Mouse (Mus musculus) 3T3-L1 (cell line): Measurements from ENCODE around the gene Lrfn3.
A peak's percentile ranks its signal among the peaks of the same experiment; 100 is the strongest.

Experiments used
- DNase-seq: peaks from one replicate; pipeline ENCODE4 v3.0.0-alpha.2; 2015; ENCODE audit warnings: low read depth, low spot score

The Lrfn3 gene

DNA sequence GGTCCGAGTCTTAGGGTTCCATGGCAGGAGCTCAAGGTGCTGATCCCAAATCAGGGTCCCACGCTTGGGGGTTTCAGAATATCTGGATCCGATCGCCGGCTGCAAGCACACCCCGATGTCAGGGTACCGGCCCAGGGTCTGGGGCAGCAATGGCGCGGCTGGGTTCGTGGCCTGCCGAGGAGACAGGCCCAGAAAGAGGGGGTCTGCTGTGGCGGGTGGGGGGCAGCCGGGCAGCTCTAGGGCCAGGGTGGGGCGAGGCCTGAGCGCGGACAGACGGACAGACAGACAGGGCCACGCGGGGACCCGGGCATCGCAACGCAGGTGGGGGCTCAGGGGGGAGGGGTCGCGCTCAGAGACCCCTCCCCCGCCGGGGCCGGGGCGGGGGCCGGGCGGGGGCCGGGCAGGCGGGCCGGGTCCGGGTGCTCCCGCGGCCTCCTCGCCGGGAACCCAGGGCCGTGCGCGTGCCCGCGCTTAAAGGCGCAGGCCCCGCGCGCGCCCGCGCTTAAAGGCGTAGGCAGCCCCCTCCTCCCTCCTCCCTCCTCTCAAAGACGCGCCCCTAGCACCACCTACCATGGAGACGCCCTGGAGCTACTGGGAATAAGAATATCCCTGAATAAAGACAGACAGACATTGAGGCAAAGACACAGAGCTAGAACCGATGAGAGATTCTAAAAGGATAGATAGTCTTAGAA is at the start of gene Lrfn3:
Gene Lrfn3, minus strand, starts transcription at position 121 of the 692 bp plus-strand sequence.
- DNase-seq: peak; percentile 56

DNA sequence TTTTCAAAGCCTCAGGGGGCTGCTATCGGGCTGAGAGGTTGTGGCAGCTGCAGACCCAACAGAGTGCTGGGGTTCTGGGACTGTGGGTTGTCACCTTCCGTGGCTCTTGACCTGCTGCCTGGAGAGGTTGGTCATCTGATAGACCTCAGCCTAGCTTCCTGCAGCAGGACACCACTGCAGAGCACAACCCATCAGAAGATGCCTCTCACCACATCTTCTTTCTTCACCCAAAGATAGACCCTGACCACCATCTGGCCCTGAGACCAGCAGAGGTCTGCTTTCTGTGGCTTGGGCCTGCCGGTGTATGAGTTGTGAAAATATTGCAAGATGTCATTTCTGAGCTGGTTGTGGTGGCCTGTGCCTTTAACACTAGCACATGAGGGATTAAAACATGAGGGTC is 48.5 kb upstream of the Lrfn3 start:
- DNase-seq: no peak

DNA sequence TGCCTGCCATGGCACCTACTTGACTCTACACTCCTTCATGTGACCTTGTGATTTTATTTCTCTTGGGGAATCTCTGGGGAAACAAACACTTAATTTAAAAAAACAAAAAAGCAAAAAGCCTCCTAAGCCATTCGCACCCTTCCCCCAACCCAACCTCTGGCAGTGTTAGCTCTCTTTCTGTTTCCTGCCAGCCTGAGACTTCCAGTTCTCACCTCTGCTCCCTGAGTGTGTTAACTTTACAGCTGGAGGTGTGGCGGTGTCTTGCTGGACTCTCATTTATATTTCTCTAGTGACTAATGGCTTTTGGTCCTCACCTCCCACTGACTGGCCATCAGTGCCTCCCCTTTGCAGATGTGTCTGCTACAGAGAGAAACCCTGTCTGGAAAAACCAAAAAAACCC is 47.2 kb upstream of the Lrfn3 start:
- no peak for DNase-seq

DNA sequence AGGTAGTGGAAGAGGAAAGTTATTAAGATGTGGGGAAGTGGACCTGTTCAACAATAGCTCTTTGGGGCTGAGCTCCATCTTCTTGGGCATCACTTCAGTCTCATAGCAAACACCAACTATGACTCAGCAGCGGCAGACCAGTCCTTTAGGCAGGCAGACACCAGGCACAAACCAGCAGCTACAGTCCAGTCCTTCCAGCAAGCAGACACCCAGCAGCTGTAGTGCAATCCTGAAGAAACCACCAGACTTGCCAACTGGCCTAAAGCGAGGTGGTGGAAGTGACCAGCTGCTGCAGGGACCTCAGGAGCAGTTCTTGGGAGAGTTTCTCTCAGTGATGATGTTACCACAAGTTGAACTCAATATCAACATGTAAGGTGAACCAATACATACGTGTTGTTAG is 46.1 kb upstream of the Lrfn3 start:
- DNase-seq: no peak

DNA sequence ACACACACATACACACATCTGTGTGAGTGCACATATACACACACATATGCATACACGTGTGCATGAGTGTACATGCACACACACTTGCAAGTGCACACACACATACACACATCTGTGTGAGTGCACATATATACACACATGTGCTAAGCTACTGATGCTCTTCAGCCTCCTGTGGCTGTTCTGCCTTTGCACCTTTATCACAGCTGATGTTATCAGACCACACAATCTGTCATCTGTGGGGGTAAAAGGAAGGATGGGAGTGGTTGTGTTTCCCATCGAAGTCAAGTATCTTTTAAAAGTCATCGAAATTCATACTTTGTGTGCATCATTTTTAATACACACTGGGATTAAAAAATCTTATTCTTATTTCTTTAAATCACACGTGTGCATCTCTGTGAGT is 39.8 kb upstream of the Lrfn3 start:
- DNase-seq: no peak

DNA sequence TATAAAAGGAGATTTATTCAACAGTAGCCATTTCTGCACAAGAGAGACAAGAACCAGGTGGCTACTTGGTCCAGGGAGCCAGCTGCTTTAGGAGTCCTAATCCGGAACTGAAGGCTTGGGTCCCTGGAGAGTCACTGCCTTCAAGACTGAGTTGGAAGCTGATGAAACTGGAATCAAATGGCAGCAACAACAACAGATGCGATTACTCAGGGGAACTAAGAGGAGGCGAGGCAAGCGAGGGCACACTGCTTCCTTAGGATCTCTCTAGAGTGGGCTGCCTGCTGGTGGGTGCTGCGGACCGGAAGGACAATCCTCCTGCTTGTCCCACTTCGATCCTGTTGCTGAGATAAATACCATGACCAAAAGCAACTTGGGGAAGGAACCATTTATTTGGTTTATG is 37.1 kb upstream of the Lrfn3 start:
- DNase-seq: peak; percentile 36

DNA sequence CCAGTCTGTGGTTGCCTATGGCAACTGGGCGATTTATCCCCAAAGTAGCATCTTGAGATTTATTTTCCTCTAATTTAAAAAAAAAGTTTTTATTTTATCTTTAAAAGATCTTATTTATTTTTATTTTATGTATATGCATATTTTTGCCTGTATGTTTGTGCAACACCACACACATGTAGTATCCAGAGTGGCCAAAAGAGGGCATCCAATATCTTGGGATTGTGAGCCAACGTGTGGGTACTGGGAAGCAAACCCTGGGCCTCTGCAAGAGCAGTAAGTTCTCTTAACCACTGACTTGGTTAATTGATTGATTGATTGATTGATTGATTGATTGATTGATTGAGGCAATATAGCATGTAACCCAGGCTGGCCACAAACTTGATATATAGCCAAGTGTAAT is 32.3 kb upstream of the Lrfn3 start:
- DNase-seq: no peak

DNA sequence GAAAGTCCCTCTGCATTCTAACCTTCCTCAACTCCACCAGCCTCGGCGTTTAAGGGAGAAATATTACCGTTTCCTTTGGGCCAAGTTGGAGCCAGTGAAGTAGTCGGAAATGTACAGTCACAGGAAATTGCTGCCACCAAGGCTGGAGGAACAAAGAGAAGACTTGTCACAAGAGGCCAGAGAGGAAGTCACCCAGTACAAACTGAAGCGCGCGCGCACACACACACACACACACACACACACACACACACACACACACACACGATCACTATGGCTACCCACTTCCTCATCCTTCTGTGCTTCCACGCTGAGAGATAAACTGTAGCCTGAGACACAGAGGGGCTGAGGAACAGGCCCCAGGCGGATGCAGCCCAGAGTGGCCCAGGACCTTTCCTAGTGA is 31.8 kb upstream of the Lrfn3 start:
- no peak for DNase-seq

DNA sequence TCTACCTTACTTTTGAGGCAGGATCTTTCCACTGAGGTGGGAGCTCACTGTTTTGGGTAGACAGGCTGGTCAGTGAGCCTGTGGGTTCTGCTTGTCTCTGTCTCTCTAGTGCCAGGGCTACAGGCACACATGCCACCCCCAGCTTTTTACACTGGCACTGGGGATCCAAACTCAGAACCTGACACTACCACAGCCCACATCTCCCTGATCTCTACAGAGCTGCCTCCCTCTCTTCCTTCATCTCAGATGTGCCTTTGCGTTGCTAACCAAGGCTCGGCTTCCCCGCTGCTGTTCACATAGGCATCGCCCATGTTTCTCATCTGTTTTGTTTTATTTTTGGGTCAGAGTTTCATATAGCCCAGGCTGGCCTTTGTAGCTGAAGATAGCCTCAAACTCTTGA is 31.1 kb upstream of the Lrfn3 start:
- DNase-seq: no peak

DNA sequence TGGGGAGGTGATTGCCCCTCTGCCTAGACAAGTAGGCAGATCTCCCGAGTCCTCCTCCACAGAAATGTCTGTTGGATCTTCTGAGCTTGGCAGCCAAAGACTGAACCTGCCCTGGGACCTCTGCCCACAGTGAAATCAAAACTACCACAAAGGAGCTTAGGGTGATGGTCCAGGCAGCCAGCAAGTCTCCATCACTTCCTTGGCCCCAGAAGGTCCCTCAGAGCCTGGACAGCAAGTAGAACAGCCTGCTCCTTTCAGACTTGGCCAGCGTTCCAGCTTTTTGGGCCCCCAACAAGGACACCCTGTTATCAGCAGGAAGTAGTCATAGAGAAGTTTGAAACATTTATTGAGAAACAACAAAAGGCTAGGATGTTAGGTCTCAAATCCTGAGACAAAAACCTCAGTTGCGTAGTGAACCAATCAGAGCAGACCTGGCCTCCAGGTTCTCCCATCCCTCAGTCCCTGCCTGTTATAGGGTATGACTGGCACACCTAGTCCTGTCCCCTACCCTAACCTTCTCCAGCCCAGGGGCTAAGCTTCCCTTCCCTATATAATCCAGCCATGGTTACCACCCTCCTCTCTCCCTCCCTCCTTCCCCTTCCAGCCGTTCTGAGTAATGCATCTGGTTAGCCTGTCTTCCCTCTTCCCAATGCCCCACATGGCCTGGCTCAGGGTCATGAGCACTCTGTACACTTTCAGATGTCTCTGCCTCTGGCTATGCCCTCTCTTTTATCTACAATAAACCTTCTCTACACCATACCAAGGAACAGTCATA is 30.4 kb upstream of the Lrfn3 start:
- no peak for DNase-seq

DNA sequence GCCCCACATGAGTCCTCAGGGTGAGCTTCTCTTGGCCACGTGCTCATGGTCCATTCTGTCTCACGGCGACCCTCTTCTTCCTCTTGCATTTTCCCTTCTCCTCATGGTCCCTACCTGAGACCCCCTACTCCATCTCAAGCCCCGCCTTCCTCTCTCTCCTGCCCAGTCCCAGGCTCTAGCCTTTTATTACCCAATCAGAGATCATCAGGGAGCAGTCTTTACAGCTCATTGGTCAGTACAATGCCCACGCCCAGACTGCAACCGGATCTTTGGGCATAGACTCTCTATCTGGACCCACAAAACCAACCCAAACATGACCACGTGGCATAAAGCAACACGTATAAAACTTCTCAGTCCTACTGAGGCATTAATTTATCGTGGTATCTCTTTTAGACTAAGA is 21.5 kb upstream of the Lrfn3 start:
- no peak for DNase-seq

DNA sequence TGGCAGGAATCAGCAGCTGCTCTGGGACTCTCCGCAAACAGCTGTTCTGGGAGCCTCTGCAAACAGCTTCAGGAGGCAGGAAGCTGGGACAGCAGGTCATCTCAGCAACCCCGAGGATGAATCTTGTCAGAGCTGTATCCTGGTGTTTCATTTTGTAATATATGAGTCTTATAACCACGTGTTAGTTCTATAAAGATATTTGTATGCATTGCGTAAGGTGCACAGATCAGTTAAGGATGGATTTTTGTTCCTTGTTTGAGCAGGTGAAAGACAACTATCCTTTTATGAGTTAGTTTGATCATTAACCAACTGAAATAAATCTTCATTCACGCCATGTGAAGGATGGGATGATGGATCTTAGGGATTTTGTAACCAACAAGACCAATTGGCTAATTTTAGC is 17.5 kb upstream of the Lrfn3 start:
- DNase-seq: no peak

DNA sequence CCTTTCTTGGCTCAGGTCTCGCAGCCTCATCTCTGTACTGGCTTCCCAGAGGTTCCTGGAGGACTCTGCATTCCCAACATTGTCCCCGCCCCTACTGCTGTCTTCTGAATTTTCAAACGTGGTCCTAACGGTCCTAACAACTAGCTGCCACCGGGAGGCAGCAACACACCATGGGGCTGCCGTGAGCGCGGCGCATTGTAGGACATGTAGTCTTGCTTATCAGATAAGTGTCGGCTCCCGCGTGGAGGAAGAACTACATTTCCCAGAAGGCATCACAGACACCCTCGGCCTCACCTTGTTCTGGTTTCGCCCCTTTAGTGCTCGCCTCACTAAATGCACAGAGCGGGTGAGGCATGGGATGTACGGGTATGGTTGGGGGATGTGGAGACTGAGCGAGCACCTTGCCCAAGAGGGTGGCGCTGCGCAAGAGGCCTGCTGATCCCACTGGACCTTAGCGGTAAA is 11.0 kb upstream of the Lrfn3 start:
- peak; percentile 97 for DNase-seq

DNA sequence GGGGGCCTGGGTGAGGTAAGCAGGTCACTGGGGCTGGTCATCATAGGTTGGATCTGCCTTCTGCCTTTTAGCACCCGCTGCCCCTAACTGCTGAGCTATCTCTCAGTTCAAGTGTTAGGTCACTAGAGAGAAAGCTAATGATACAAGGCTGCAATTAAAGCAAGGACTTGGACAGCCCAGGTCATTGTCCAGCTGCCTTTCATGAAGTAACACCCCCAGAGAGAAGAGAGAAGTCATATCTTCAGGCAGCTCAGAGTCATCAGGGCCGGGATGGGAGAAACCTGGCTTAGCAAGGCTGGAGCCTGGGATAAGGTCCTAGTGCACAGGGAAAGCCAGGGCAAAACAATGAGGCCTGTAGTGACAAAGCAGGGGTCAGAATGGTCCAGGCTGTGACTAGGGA is 4.9 kb upstream of the Lrfn3 start:
- no peak for DNase-seq

DNA sequence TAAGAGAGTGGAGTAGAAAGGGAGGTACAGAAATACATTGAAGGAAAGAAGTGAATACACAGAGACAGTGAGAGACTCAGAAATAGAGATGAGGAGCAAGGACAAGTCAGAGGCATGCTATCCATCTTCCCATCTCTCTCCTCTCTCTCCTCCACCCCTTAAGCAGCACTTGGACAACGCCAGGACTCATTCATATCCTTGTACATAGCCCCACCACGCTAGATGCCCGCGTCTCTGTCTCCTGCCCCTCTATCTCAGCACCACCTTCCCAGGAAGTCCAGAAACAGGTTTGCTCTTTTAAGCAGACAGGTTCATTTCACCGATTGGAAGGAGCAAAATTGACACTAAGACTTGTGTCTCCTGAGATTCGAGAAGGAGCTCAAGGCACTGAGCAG is 769 bp upstream of the Lrfn3 start:
- no peak for DNase-seq

DNA sequence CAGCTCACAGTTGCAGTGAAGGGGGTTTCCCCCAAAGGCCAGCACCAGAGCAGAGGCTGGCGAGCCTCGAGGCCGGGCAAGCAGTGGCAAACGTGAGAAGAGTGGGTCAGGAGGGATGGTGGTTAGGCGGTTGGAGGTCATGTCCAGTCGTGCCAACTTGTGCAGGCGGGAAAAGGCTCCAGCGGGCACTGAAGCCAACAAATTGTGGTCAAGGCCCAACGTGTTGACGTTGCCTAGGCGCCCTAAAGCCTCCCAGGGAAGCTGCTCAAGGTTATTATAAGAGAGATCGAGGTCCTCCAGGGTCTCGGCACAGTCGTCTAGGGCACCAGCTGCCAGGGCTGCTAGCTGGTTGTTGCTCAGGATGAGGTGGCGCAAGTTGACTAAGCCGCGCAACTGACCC is 2.5 kb downstream of the Lrfn3 start:
- no peak for DNase-seq

DNA sequence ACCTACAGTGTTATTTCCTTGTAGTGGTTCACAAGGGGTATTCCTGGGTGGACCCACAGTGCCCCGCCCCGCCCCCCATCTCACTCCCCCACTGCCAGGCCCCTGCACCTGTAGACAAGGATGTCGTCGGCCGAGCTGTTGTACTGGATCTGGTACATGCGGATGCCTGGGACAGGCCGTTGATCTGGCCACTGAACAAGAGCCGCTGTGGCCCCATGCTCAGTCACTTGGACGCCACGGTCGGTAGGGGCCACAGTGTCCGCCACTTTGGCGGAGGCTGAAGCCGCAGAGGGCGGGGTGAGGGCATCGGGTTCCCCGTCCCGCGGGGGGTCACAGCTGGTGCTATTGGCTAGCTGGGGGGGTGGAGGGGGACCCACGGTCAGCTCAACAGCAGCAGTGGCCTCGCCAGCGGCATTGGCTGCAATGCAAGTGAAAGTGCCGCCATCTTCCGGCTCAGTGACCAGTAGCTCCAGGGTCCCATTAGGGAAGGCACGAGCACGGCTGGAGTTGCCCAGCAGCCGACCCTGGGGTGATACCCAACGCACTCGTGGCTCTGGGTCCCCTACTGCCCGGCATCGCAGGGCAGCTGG is 3.2 kb downstream of the Lrfn3 start:
- DNase-seq: no peak

DNA sequence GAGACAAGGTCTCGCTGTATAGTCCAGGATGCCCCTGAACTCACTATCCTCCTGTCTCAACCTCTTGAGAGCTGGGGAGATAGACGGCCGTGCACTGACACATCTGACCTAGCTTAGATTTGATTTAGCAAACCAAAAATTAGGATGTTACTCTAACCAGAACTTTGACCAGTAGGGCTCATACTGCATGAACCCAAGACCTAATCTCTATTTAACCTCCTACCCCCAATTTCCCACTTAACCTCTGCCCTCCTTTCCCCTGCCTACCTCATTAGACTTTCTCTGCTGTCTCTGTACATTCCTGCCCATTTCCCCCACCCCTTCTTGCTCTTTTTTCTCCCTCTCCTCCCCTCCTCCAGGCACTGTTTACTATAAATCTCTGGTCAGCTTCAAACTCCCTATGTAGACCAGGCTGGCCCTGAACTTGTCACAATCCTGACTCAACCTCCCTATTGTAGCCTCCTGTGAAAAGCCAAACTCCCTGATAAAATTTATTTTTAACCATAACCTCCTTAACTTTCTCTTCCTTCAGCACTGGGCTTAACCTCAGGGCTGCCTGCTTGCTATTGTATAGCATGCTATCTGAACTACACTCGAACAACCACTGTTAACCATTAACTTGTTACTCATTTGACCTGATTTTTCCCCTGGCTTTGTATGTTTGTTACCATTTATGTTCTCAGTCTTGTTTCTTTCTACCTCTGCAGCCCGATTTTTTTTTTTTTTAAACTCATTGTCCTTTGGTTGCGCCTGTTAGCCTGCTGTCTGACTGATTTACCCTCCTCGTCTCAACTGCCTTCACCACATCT is 4.0 kb downstream of the Lrfn3 start:
- no peak for DNase-seq

DNA sequence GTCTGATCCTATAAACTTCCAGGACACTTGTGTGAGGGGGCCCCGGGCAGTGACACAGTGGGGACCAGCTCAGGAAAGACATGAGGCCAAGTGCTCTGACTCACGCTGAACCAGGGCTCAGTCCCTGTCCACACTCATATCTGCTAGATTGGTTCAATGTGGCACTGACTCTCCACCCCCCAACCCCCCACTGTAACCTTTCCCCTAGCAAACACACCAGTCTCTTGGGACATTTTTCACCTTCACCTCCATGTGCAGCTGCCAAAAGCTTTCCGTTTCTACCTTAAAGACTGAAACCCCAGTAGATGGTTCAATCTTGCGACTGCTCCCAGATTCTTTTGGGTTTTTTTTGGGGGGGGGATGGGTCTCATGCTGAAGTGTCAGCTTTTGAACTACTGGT is 8.5 kb downstream of the Lrfn3 start:
- peak; percentile 46 for DNase-seq

DNA sequence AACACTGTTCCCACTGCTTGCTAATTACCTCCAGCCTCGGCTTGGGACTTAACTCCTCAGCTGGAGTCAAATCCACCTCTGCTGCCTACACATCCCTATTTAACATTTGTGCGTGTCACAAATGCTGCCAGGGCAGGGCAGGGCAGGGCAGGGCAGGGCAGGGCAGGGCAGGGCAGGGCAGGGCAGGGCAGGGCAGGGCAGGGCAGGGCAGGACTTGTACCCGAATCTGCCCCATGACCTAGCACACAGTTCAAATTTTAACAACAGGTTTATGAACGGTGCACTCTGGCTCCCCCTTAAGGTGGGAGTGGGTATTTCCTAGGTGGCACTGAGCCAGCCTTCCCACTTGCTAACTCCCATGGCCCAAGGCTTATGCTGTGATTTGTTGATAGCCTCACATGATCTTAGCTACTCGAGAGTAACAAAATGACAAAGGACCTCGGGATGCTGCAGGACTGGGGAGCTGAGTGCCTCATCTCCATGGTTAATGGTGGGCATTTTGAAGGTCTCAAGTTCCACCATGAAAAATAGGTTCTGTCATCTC is 9.2 kb downstream of the Lrfn3 start:
- peak; percentile 86 for DNase-seq

DNA sequence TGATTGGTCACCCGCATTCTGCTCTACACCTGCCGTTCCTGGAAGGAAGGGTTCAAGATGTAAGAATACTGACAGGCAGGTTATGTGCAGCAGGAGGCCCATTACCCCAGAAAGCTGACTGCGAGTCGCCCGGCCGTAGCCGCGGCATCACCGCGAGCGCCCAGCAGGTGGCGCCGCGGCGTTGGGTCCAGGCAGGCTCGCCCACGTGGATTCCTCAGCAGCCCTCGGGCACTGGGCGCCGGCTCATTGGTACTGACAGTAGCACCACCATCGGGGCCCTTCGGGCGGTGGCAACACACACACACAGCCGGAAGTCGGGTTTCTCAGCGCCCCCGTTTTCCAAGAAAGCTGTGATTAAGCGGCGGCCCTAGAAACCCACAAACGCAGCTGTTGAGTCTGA is 14.7 kb downstream of the Lrfn3 start:
- DNase-seq: peak; percentile 48
